Mouse (Mus musculus): ENCODE results near the gene Slc38a3.
"Not testable (repeated sequence)": the region's sequence is repeated elsewhere in the genome, so short reads cannot be mapped to it uniquely, and the experiment has no call there.

The Slc38a3 gene

GRCm38 (mm10) chr9:107696106-107696479, 26.8 kb upstream of the Slc38a3 start:
- DNase-seq (ENCODE audit: extremely low read depth, low read depth, low spot score) = no peak

DNA sequence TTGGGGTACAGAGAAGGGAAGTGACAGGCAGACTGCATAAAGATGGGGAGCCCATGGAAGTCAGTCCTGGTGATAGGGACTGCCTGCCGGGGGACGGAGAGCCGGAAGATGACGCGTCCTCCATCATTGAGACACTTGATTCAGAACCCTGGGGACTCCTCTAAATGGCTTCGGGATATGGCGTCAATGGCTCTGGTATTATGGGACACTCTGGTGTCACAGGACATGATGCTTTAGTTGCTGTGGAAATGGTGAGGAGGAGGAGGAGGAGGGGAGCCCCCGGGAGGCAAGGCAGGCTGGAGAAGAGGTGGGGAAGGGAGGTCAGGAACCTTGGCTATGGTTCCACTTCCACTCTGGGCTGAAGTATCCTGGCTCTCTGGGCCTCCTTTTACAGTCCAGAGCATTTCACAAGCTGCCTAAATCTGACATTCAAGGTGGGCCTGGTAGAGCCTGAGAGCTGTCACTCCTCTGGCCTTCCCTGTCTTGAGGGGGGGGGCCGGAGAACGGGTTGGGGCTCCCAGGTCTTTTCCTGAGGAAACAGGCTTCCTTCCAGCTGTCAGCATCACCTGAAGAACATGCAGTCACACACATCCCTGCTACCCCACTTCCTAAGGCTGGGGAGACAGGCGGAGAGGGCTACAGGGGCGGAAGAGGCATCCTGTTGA, 26.2 kb upstream of the Slc38a3 start:
- DNase-seq (ENCODE audit: extremely low read depth, low read depth, low spot score) = no peak

- no peak for DNase-seq (ENCODE audit: extremely low read depth, low read depth, low spot score)
These were observed 25.3 kb upstream of the Slc38a3 start for GRCm38 (mm10) chr9:107694627-107695026.

DNA sequence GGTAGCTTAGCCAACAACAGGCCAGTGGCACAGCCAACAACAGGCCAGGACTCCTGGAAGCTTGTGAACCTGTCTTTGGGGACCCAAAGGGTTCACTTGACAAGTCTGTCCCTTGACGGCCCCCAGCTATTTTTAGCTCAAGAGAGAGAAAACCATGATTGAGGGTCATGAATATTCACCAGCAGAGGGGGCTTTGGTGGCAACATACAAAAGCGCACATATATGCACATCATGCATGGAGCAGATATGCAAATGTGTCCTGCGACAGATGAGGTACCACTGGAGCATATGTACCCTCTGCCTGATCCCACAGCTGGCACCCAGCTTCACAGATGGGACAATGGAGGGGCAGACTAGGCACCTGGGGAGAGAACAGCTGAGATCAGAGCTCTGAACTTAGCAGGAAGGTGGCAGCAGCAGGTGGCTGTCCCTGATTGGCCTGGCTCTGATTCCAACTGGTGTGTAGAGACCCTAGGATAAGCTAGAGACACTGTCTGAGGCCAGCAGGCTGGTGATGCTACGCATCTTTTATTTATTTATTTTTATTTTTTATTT, 24.2 kb upstream of the Slc38a3 start:
- DNase-seq (ENCODE audit: extremely low read depth, low read depth, low spot score) = no peak

DNA sequence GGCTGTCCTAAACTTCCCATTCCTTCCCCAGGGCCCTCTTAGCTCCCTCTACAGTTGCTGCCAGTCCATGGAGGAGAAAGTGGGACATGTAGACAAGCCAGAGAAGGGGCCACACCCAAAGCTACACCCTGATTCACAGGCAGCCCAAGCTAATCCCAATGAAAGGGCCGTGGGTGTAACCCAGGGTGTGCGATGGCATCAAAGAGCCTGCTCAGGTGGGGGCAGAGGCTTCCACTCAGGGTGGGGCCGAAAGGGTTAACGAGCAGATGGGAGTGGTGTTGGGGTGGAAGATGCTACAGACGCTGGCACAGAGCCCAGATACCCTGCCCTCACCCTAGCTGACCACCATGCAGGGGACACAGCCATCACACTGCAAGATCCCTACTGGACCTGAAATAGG, 23.5 kb upstream of the Slc38a3 start:
- DNase-seq (ENCODE audit: extremely low read depth, low read depth, low spot score) = no peak

GRCm38 (mm10) chr9:107690391-107690790, 21.1 kb upstream of the Slc38a3 start:
- DNase-seq (ENCODE audit: extremely low read depth, low read depth, low spot score) = no peak

- DNase-seq (ENCODE audit: extremely low read depth, low read depth, low spot score) = no peak
These were observed 19.6 kb upstream of the Slc38a3 start for GRCm38 (mm10) chr9:107688939-107689338.

- DNase-seq (ENCODE audit: extremely low read depth, low read depth, low spot score) = peak; percentile 59
These were observed 19.1 kb upstream of the Slc38a3 start for GRCm38 (mm10) chr9:107688415-107688814.

DNA sequence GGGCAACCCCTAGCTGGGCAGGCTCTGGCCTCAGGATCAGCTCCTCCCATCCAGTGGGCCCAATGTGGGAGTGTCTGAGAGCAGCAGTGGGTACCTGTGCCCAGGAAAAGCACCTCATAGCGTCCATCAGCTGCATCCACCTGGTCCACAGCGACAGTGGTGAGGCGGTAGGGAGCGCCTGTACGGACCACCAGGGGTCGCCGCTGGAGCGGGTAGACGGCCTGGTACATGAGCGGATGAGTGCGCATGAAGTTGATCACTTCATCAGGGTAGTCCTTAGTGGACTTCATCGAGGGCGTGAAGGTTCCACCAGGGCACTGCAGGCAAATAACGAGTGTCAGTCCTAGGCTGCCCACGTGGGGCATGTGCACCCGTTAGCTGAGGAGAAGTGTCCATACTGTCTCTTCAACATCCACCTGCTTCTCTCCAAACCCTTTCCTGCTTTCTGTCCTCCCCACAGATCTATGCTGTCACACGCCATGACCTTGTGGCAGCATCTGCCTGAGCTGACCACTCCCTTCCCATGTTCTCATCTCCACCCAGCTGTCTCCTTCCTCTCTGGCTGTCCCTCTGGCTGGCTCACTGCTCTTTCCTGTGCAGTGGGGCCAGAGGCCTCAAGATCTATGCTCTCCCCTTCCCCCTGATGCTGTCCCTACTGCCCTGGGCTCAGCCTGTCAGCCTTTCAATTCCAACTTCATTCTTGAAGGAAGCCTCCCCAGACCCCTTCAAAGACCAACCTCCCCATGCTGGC, 16.1 kb upstream of the Slc38a3 start:
- no peak for DNase-seq (ENCODE audit: extremely low read depth, low read depth, low spot score)

GRCm38 (mm10) chr9:107682405-107682804, 13.1 kb upstream of the Slc38a3 start:
- DNase-seq (ENCODE audit: extremely low read depth, low read depth, low spot score) = no peak

- DNase-seq (ENCODE audit: extremely low read depth, low read depth, low spot score) = no peak
These were observed 10.2 kb upstream of the Slc38a3 start, which contains the start of gene Gnat1 for GRCm38 (mm10) chr9:107679501-107679900. Gene Gnat1 (minus strand): TSS chr9:107679712.

GRCm38 (mm10) chr9:107678861-107679260, 9.5 kb upstream of the Slc38a3 start:
- no peak for DNase-seq (ENCODE audit: extremely low read depth, low read depth, low spot score)

DNA sequence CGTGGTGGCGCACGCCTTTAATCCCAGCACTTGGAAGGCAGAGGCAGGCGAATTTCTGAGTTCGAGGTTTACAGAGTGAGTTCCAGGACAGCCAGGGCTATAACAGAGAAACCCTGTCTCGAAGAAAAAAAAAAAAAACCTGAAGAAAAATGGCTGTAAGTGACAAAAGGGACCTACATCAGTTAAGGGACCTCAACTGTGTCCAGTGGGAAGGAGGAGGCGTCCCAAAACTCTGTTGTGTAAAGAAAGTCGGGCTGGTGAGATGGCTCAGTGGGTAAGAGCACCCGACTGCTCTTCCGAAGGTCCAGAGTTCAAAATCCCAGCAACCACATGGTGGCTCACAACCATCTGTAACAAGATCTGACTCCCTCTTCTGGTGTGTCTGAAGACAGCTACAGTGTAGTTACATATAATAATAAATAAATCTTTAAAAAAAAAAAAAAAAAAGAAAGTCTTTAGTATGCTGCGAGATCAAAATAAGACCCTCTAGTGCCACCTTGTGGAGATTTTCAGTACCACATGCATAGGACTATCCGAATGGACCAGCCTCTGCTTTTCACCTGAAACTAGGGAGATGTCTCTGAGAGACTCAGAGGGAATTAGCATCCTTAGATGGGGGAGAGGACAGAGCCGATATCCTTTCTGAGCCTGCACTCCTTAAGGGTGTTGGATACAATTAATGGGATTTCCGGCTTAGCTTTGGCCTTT, 8.6 kb upstream of the Slc38a3 start:
- not testable (repeated sequence) for DNase-seq (ENCODE audit: extremely low read depth, low read depth, low spot score)

- no peak for DNase-seq (ENCODE audit: extremely low read depth, low read depth, low spot score)
These were observed 7.9 kb upstream of the Slc38a3 start for GRCm38 (mm10) chr9:107677091-107677784.

GRCm38 (mm10) chr9:107676302-107676701, 7.0 kb upstream of the Slc38a3 start:
- DNase-seq (ENCODE audit: extremely low read depth, low read depth, low spot score) = no peak

GRCm38 (mm10) chr9:107675671-107676301, 6.5 kb upstream of the Slc38a3 start:
- no peak for DNase-seq (ENCODE audit: extremely low read depth, low read depth, low spot score)

DNA sequence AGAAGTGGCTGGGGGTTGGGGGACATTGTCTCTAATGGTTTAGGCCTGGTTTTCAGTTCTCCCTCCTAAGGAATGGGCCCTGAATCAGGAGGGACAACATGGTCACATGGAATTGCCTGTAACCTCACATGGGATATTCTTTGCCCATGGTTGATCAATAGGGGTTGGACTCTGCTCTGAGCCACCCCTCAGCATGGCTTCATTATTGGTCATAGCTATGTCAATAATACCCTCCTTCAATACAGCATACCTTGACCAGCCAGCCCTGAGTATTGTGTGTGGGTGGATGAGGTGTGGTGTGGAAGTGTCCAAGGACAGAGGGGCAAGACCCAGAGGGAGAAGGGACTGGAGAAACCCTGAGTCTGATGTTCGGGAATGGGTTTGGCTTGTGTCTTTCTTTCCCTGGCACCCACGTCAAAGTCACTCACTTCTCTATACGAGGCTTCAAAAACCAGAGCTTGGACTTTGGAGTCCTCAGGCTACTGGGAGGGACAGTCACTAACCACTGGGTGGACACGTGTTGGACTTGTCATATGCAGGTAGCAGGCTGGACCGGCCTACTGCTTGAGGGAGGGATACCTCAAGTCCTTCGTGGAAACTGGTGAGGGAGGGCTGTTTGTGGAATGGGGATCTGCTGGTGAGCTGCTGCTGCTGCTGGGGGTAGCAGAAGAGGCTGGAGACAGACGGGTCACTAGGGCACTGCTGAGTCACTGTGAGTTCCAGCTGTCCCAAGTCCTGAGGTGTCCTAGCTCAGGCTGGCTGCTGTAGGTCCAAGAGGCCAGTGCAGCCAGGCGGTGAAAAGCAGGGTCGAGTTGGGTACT, 5.5 kb upstream of the Slc38a3 start:
- no peak for DNase-seq (ENCODE audit: extremely low read depth, low read depth, low spot score)

DNA sequence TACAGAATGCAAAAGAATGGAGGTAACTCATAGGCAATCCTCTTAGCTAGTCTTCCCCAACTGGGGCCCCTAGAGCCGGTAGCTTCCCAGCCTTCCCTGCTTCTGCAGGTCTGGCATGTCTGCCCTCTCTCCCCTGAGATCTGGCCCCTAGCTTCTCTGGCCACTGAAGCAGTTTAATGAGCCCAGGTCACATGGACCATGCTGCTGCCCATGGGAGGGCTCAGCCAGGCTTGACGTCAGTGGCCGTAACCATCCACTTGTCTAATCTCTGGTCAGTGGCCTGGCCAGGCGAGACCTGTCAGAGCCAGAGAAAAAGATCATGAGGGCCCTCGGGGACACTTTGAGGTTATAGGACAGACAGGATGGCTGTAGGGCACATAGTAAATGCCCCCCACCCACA, 929 bp upstream of the Slc38a3 start:
- no peak for DNase-seq (ENCODE audit: extremely low read depth, low read depth, low spot score)

GRCm38 (mm10) chr9:107668916-107669315, 414 bp downstream of the Slc38a3 start:
- no peak for DNase-seq (ENCODE audit: extremely low read depth, low read depth, low spot score)

GRCm38 (mm10) chr9:107668011-107668410, 1.3 kb downstream of the Slc38a3 start:
- no peak for DNase-seq (ENCODE audit: extremely low read depth, low read depth, low spot score)

Data from fat pad, adult 2 months (tissue).